Mouse (Mus musculus): ENCODE data around the gene Rassf10.

DNA sequence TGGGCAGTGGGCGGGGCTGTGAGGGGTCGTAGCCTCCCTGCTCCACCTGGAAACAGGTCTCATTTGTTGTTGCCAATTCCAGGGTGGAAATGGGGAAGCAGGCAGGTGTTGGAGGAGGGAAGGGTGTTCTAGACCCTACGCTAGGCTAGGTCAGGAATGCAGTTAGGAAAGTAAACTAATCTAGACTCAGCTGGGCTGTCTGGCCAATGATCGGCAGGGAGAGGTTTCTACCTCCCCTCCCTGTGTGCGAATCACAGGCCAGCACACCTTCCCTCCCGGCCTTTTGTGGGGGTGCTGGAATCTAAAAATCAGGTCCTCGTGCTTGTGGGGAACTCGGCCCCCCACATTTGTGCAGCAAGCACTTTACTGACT is 31.8 kb downstream of the Rassf10 start:
- TF ChIP-seq CTCF (IDR thresholded peaks at IDR 0.05; ENCODE audit: low read depth, low read length): no peak
- TF ChIP-seq POLR2A (IDR thresholded peaks at IDR 0.05; ENCODE audit: borderline replicate concordance, low read depth, low read length): no peak
